Mouse (Mus musculus): Measurements from ENCODE around the gene Nacc1.

Nacc1 gene

DNA sequence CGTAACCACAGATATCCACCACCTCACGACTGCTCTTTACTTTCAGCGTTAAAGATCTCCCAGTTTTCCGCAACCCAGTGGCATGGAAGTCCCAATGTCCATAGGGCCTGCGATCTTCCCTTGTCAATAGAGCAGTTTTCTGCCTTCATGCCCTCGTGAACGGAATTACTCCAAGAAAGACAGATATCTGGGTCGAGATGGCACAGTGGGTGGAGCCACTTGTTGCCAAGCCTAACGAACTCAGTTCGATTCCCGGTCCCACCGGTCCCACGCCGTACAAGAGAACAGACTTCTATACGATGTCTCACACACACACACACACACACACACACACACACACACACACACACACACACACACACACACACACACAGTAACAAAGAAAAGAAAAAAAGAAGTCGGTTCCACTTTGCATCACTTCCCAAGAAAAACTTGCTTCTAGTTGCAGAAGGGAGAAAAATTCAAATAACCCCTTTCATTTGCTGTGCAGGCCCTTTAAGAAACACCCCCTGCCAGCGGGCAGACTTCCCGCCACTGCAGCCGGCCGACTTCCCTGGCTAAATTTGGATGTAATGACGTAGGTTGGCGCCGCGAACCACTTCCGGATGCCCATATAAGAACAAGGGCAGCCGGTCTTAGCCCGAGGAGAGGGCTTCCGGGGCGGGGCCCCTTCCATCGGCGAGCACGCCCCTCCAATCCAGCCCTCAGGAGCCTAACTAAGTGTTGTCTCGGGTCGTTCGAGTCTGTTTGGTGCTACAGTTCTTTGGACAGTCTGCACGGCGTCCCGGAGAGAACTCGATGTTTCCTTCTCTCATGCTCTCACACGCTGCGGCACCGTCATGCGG, 24.0 kb downstream of the Nacc1 start:
- in situ Hi-C loops (cut with MboI) = no loop called here

GRCm38 (mm10) chr8:84662581-84663065, 25.0 kb downstream of the Nacc1 start, which contains the start of gene Ier2:
Ier2 (minus strand) TSS chr8:84662852.
- in situ Hi-C loops (cut with MboI) = no loop called here

DNA sequence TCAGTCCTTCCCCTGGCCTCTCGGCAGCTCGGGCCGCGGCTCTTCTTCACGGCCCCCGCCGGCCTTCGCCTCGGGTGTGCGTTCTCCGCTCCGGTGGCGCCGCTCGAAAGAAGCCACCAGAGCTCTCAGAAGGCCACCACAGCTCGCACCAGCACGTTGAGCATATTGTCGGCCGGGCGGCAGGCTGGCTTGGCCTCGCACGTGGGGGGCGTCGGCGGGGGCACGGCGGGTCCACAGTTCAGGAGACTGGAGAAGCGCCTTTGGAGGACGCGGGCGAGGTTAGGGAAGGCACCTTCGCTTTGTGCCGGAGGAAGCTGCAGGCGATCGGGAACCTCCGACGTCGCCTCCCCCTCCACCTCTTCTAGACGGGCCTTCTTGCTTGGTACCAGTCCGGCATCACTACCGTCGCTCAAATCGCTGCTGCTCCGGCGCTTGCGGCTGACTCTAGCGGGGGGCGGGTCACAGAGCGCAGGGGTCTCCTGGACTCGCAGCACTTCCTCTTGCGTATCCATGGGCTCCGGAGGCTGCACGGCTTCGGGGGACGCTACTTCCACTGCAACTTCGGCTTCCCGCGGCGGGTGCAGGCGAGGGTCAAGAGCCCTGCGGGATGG, 25.6 kb downstream of the Nacc1 start:
- in situ Hi-C loops (cut with MboI) = no loop called here

- in situ Hi-C loops (cut with MboI) = no loop called here
These were observed 26.2 kb downstream of the Nacc1 start for GRCm38 (mm10) chr8:84661458-84661871.

- in situ Hi-C loops (cut with MboI) = no loop called here
These were observed 26.7 kb downstream of the Nacc1 start for GRCm38 (mm10) chr8:84660819-84661457.

DNA sequence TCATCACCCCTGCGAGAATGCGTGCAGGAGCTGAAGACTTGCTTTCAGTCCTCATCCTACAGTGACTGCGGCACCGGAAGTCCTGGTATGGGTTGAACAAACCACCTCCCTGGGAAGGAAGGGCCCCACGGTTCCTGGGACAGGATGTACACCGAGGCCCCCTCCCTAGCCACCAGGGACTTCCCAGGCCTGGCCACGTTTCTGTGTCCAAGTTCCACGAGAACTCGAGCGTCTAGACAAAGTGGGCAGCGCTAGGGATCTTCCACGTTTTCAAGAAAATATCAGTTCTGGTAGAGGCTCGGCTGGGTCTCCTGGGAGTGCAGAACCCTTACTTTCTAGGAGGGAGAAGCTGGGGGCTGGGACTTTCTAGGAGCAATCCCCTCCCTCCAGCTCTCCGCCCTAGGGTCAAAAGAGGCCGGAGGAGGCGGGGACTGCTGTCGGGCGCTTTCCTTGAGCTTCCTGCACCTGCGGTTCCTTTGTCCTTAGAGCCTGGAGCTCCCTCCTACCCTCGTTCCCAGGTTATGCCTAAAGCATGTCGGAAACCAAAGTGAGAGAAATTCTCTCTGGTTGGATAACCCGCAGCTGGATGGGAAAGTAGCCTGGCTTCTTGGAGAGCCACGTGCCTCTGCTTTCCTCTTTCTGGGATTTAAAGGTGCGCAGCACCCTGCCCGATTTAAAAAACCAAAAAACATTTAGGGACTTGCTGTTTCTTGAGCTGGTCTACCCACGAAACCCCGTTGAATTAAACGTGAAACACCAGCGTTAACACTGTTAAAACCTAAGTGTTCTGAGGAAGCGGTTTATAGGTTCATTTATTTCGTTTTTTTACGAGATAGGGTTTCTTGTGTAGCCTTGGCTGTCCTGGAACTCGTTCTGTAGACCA, 27.5 kb downstream of the Nacc1 start:
- in situ Hi-C loops (cut with MboI) = no loop called here

DNA sequence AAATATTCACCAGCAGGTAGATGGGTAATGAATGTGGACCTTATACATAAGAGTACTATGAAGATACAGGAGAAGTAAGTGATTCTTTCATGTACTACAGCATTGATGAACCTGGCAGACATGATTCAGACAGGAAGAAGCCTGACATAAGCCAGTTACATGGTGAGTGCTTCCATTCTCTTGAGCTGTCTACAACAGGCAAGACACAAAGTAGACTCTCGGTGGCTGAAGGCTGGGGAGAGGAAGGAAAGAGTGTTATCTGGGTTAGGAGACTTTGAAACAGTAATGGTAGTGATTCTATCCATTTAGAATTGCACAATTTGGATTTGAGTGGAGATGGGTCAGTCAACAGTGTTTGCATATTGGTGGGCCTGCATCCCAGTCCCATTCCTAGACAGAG, 28.7 kb downstream of the Nacc1 start:
- in situ Hi-C loops (cut with MboI) = no loop called here

- in situ Hi-C loops (cut with MboI) = no loop called here
These were observed 30.0 kb downstream of the Nacc1 start for GRCm38 (mm10) chr8:84657680-84658079.

- in situ Hi-C loops (cut with MboI) = no loop called here
These were observed 30.5 kb downstream of the Nacc1 start for GRCm38 (mm10) chr8:84657203-84657602.

- in situ Hi-C loops (cut with MboI) = no loop called here
These were observed 31.0 kb downstream of the Nacc1 start for GRCm38 (mm10) chr8:84656641-84657126.

DNA sequence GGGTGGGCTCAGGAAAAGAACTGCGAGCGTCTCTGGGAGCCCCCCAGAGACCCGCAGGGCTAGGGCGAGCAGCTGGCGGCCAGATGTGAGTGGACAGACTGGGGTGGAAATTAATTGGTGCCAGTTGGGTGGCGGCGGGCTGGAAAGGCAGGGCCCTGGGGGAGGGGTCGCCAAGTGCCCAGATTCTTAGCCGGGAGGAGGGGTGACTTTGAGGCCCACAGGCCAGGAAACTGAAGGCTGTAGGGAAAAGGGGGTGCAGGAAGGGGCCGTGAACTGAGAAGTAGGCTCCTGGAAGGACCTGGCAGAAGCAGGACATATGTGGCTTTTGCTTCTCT, 31.5 kb downstream of the Nacc1 start:
- in situ Hi-C loops (cut with MboI) = no loop called here

DNA sequence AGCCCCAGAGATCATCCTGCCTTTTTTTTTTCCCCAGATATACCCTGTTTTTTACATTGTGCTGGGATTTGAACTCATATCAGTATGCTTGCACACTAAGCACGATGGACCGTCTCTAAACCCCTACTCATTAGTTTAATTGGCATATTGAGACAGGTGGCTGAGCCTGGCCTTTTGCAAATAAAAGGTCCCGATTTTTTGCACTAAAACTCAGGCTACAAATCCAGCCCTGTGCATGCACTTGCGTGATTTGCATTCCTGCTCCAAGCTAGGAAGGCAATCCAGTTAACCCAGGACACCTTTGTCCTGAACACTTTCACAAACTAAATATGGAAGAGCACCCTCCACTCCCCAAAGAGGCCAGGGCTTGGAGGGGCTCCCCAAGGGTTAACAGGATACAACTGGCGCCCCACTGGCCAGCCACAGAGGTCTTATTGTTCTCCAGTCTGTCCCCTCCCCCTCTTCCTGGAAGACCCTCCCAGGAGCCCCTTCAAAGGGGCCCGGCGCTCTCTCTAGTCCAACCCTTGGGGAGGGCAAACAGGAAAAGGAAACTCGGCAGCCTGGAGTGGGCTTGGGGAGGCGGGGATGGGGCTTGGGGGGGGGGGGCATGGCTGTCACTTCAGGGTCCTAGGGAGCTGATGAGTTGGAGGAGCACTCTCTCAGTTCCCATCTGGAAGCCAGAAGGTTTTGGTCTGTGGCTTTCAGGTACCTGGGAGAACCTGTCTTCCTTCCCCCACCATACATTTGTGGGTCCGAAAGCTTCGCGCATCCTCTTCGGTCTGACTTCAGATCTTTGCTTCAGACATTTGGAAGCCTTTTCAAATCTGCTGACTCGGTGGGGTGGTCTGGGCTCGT, 32.1 kb downstream of the Nacc1 start:
- in situ Hi-C loops (cut with MboI) = no loop called here

DNA sequence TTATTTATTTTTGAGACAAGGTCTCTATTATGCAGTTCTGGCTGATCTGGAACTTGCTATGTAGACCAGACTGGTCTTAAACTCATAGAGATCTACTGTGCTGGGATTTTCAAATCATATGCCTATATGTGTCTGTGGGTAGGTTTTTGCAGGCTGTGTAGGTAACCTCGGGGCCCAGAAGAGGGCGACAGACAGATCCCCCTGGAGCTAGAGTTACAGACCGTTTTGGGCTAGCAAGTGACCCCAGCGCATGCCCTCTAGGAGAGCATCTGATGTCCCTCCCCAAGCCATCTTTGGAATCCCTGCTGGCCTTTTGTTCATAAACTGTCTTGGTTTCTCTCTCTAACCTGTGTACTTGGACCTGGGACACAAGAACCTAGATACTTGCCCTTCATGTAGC, 33.1 kb downstream of the Nacc1 start:
- in situ Hi-C loops (cut with MboI) = no loop called here

GRCm38 (mm10) chr8:84653092-84653631, 34.5 kb downstream of the Nacc1 start:
- in situ Hi-C loops (cut with MboI) = no loop called here

GRCm38 (mm10) chr8:84650213-84650612, 37.4 kb downstream of the Nacc1 start:
- in situ Hi-C loops (cut with MboI) = no loop called here

DNA sequence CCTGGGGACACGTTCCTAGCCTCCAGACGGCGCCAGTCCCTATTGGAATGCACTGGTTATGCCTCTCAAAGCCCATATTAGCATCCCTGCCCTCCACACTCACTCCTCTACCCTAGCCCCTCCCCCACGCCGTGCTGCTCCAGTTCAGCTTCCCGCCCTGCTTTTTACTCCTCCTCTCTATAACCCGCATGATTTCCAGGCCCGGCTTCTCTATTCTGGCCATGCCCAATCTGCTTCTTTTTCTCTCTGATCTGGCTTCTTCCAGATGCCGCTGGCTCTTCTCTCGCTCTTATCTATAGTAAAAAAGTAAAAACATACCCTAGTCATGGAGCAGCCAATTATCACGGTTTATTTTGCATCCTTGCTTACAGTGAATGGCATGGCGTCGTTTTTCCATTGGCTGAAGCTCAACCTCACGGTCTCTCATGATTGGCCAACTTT, 40.2 kb downstream of the Nacc1 start:
- in situ Hi-C loops (cut with MboI) = no loop called here

DNA sequence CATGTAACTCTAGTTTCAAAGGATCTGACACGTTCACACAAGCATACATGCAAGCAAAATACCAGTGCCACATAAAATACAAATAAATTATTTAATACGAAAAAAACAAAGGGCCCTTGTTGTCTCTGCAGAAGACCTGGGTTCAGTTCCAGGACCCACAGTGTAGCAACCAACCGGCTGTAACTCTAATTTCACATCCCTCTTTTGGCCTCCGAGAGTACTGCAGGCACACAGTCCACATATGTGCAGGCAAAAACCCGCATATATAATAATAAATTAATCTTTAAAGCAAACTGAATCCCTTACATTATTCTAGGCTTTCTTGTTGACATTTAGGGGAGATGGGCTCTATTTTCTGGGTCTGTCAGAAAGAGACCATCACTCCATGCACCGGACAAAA, 40.9 kb downstream of the Nacc1 start:
- in situ Hi-C loops (cut with MboI) = no loop called here

GRCm38 (mm10) chr8:84643019-84643418, 44.6 kb downstream of the Nacc1 start:
- in situ Hi-C loops (cut with MboI) = no loop called here

DNA sequence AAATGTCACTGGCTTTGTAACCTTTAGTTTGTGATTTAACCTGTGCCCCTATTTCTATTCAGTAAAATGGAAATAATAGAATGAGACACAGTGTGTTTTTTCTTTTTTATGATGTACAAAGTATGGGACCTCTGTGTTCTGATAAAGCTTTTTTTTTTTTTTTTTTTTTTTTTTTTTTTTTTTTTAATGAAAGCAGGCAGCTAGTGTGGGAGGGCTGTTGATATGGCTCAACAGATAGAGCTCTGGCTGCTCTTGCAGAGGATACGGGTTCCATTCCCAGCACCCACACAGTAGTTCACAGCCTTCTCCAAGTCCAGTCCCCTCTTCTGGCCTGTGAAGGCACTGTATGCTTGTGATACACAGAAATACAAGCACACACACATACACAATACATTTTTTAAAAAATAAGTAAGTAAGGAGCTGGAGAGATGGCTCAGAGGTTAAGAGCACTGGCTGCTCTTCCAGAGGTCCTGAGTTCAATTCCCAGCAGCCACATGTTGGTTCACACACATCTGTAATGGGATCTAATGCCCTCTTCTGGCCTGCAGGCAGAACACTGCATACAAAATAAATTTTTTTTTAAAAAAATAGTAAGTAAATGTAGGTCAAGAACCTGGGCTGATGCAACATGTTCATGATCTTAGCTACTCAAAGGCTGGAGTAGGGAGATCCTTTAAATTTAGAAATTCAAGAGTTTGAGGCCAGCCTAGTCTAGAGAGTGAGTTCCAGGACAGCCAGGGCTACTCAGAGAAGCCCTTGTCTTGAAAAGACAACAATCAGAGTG, 45.9 kb downstream of the Nacc1 start:
- in situ Hi-C loops (cut with MboI) = no loop called here

Measured in mature B cell (primary cell).